Mouse (Mus musculus) cortical plate, adult 2 months (tissue): ENCODE measurements around the gene Add3. TPM values are rescaled to one million over a fixed set of nuclear protein-coding genes. Genes with fewer than 3 reads are reported as not detected.

ENCODE experiments used
- H3K27ac ChIP-seq: fragments of 200-500 bp; 2 replicates; pipeline ENCODE4 v1.5.1; 2012; ENCODE audit warnings: low read length, control low read depth, inconsistent platforms; ENCODE audit not compliant: insufficient read depth
- H3K4me1 ChIP-seq: fragments of 200-500 bp; 2 replicates; pipeline ENCODE4 v1.6.1; 2011; ENCODE audit warnings: low read length; ENCODE audit not compliant: control insufficient read depth, insufficient read depth
- H3K4me3 ChIP-seq: fragments of 200-500 bp; 2 replicates; pipeline ENCODE4 v1.5.1; 2011; ENCODE audit warnings: mild to moderate bottlenecking, low read length, control low read depth; ENCODE audit not compliant: insufficient read depth
- CTCF ChIP-seq: fragments of 200-500 bp; IDR thresholded peaks from 2 replicates; pipeline ENCODE4 v1.5.1; 2011; ENCODE audit warnings: mild to moderate bottlenecking, control low read depth, low read length; ENCODE audit not compliant: insufficient read depth; ENCODE audit errors: extremely low read depth
- POLR2A ChIP-seq: fragments of 200-500 bp; IDR thresholded peaks from 2 replicates; pipeline ENCODE4 v1.6.1; 2011; ENCODE audit warnings: mild to moderate bottlenecking, low read length, control low read depth; ENCODE audit not compliant: insufficient read depth; ENCODE audit errors: extremely low read depth
- polyA plus RNA-seq: library from polyadenylated mRNA; depleted of rRNA; stranded (reverse); fragments of >200 nt; gene quantifications from 2 replicates; pipeline ENCODE4 v1.2.3, GENCODE M21; 2012

The Add3 gene
- polyA plus RNA-seq, 1 experiment: 76.7 TPM

GRCm38 (mm10) chr19:53107361-53108247, 32.6 kb upstream of the Add3 start:
- peak overlapping the region; percentile 69; the same call in 1 of the 2 replicates for H3K27ac ChIP-seq
- no peak overlapping the region for H3K4me3 ChIP-seq
- H3K4me1 ChIP-seq: no peaks in the 10 kb centered on the region; the same call in 1 of the 2 replicates
- TF ChIP-seq POLR2A: no peak
- no peak for TF ChIP-seq CTCF

GRCm38 (mm10) chr19:53111996-53112590, 28.1 kb upstream of the Add3 start:
- H3K4me1 ChIP-seq: no peaks in the 10 kb centered on the region; the same call in 1 of the 2 replicates
- H3K4me3 ChIP-seq: no peak overlapping the region
- H3K27ac ChIP-seq: peak overlapping the region; percentile 48
- TF ChIP-seq POLR2A (no peak), CTCF (no peak)

- TF ChIP-seq CTCF (no peak), POLR2A (no peak)
- H3K27ac ChIP-seq: no peak overlapping the region
Measured at GRCm38 (mm10) chr19:53119255-53119795, 20.9 kb upstream of the Add3 start.

GRCm38 (mm10) chr19:53120483-53120882, 19.8 kb upstream of the Add3 start:
- H3K4me3 ChIP-seq: no peak overlapping the region
- no peak for TF ChIP-seq CTCF
- TF ChIP-seq POLR2A: no peak
- H3K4me1 ChIP-seq: no peaks in the 10 kb centered on the region
- H3K27ac ChIP-seq: no peak overlapping the region

More at GRCm38 (mm10) chr19:53119255-53119795, 20.9 kb upstream of the Add3 start:
- no peaks in the 10 kb centered on the region for H3K4me1 ChIP-seq
- no peak overlapping the region for H3K4me3 ChIP-seq

GRCm38 (mm10) chr19:53122641-53123241, 17.5 kb upstream of the Add3 start:
- no peaks in the 10 kb centered on the region for H3K4me1 ChIP-seq
- no peak overlapping the region for H3K27ac ChIP-seq
- TF ChIP-seq POLR2A: no peak
- TF ChIP-seq CTCF: no peak
- no peak overlapping the region for H3K4me3 ChIP-seq

- Histone ChIP-seq H3K4me1 (no peaks in the 10 kb centered on the region), H3K27ac (no peak overlapping the region), H3K4me3 (no peak overlapping the region)
- TF ChIP-seq CTCF (no peak), POLR2A (no peak)
Measured at GRCm38 (mm10) chr19:53123301-53123700, 16.9 kb upstream of the Add3 start.

GRCm38 (mm10) chr19:53125679-53126078, 14.6 kb upstream of the Add3 start:
- no peak for TF ChIP-seq POLR2A
- TF ChIP-seq CTCF: no peak
- no peaks in the 10 kb centered on the region for H3K4me1 ChIP-seq
- H3K4me3 ChIP-seq: no peak overlapping the region
- no peak overlapping the region for H3K27ac ChIP-seq

- Histone ChIP-seq H3K27ac (no peak overlapping the region), H3K4me1 (no peaks in the 10 kb centered on the region), H3K4me3 (no peak overlapping the region)
- TF ChIP-seq POLR2A: no peak
- TF ChIP-seq CTCF: no peak
Measured at GRCm38 (mm10) chr19:53126546-53126945, 13.7 kb upstream of the Add3 start.
